Mouse (Mus musculus) adrenal gland, postnatal 25 days (tissue): ENCODE measurements around the gene Ube2o. TPM values are rescaled to one million over a fixed set of nuclear protein-coding genes. Genes with fewer than 3 reads are reported as not detected.

Source experiments
- DNase-seq: peaks from one replicate; pipeline ENCODE4 v3.0.0; 2021; ENCODE audit warnings: mixed read lengths
- total RNA-seq: library from RNA; stranded (reverse); gene quantifications from 2 replicates; pipeline ENCODE4 v1.2.3, GENCODE M21; 2021

The Ube2o gene
- total RNA-seq, 1 experiment from 2014 or later, result 32.7 TPM

DNA sequence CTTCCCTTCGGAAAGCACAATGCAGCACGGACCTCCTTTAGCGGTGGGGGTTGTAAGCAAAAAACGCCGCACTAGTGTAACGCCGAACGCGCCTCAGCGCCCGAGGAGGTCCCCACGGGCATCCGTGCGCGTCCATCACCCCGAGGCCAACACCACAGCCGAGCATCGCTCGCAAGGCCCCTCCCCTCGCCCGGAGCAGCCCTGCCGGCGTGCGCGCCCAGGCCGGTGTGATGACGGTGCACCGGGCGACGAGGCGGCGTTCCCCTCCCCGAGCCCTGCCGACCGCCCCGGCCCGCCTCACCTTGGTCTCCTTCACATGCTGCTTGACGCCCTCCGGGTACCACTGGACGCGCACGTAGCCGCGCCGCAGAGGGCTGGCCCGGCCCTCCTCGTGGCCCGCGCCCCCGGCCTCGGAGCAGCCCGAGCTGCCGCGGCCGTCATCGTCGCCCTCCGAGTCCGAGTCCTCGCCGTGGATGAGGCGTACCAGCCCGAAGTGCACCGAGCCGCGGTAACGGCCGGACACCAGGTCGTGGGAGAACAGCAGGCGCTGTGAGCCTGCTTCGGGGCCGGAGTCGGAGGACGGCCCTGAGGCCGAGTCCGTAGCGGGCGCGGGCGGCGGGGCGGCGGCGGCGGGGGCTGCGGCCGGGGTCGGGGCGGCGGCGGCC is 404 bp downstream of the Ube2o start:
- DNase-seq, result peak; percentile 57

DNA sequence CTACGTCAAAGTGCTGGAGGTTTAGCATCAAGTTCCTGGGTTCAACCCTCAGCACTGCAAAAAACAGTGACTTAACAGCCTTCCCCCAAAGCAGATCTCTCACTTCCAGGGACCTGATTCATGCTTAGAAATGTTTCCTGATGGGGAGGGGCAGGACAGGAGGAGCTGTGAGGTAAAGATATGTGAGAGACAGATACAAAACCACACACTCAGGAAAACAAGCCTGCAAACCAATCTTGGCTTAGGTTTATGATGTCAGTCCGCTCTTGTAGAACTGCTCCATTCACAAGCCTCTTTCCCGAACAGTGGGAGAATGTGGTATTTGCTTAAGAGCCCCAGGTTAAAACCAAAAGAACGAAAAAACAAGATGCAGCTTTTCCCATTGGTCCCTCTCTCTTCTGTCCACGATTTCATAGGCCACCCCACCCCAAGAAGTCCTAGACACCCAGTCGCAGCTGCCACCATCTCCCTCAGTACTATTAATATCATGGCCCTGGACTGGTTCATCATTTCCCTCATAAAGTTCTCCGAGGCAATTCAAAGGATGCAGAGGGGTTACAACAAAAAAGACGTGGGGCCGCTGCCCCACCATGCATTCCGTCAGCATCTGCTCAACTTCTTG is 1.1 kb downstream of the Ube2o start:
- DNase-seq, result no peak

DNA sequence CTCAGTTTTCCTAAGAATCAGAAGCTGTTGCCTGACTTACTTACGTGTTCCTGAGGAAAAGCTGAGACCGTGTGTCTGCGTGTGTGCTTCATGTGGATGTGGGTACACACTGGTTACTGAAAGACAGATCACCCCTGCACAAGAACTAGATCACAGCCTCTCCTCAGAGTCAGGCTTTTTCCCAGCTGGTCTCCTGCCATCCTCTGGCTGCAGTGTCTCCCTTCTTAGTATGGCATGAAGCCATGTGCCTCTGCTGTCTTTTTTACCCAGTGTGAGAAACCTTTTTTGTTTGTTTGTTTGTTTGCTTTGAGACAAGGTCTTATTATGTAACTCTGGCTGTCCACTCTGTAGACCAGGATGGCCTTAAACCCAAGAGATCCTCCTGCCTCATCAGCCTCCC is 2.0 kb downstream of the Ube2o start:
- DNase-seq, result no peak

DNA sequence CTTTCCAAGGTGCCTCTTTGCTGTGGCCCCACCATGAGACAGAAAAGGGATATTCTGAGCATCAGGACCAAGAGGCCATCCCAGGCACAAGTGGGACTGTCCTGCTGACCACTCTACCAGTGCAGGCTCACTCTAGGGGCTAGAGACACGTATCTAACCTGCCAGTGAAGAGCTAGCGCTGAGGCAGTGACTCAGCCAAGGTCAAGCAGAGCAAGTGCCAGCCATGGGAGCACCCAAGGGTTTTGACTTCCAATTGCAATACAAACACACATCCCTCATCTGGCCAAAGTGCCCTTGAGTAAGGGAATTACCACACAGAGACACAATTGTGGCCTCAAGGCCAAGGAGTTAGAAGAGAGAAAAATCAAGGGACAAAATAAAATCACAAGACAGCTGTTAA is 5.9 kb downstream of the Ube2o start:
- DNase-seq, result peak; percentile 47

DNA sequence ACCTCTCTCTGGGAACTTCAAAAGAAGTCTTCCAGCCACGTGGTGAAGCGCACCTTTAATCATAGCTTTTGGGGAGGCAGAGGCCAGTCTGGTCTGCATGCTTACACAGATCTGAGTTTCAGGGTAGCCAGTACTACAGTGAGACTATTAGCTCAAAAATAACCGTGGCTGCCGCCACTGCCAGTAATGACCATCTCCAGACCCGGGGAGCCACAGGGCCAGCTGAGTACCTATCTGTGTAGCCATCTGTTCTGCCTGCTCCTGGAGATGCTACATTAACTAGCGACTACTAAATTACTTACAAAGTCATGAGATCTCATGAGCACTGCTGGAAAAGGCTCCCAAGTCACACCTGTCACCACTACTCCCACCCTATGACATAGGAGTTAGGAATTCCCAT is 6.3 kb downstream of the Ube2o start:
- DNase-seq, result no peak

DNA sequence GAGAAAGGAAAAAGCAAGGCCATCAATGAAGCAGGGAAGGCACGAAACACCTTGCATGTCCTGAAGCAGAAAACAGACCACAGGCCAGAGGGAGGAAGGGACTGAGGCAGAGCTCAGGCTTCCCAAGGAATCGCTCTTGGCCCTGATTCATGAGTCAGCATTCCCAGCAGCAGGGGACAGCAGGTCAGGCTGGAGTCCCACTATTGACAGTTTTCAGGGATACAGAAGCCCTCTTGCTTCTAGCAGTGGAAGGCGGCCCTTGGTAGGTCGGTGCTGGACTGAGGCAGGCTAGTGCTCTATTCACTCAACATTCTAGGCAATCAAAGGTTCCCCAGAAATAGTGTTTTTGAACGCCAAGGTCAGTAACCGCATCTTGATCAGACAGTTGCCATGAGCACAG is 6.8 kb downstream of the Ube2o start:
- no peak for DNase-seq

DNA sequence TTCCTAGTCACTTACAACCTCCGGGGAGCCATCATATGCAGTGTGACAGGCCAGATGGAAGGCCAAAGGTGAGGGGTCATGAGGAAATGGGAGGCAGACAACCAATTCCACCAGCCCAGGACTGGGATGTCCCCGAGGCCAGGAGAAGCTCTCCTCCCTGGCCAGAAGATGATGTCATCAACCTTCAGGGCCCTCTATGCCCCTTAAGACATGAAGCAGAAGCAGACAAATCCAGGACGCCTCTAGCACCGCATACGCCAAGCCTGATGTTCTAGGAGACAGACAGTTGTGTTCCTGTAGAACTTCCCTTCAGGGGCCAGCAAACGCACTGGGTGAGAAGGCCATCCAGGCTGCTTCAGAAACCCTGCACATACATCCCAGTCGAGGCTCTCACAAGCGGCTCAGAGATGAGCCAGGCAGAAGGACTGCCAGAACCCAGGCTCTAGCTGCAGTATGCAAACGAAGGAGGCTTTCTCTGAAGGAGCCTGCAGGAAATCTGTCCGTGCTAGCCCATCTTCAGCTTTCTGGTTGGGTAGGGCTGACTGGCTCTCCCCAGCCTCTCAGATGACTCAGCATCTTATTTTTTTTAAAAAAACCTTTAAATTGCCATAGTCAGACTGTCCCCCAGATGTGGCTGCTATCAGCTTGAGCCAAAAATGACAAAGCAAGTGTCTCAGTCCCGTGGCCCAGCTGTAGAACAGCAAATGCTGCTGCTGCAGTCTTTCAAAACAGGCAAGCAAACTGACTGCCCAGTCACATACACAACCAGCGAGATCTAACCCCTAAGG is 8.3 kb downstream of the Ube2o start:
- no peak for DNase-seq

- peak; percentile 76 for DNase-seq
These were observed 9.2 kb downstream of the Ube2o start for GRCm38 (mm10) chr11:116571767-116572679.

GRCm38 (mm10) chr11:116570821-116571220 is 10.4 kb downstream of the Ube2o start:
- no peak for DNase-seq

DNA sequence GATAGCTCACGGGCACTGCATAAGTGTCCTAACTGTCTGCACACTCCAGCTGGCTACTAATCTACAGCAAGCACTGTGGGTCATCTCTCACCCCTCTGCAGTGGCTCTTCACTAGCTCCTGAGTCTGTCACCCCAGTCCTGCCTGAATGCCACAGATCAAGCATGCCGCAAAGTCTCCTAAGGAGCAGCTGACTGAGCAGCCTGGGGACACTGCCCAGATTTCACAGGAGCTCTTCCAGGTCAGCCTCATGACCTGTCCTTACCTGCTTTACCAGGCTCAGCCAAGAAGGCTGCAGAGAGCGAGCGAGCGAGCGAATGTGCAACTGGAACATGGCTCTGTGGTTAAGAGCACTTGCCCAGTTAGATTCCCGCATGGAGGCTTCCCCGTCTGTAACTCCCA is 13.7 kb downstream of the Ube2o start:
- no peak for DNase-seq

DNA sequence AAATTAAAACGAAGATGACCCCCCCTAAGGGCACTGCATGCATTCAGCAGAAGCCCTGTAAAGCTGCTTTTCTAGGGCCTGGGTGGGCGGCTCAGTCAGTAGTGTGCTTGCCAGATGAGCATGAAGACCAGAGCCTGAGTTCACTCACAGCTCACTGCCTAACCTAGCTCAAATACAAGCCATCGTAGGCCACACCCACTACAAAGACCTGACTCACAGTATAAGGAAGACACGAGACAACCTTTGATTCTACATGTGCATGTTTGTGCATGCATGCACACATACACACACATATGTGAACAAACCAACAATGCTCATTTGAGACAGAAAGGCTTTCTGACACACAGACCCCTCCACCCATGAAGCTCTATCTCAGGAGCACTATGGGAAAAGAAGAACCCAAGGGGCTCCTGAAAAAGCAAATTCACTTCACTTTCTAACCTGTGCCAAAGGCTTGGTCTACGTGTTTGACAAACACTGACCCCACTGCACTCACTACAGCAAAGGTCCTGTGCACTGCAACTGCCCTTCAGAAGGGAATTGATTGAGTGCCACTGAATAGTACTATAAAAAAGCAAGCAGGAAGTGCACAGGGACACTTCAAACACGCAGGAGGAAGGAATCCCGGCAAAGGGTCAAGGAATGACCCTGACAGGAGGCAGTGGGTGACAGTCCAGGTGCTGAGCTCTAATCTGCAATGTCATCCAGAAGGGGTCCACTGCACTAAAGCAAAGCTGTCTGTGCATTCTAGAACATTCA is 15.8 kb downstream of the Ube2o start:
- DNase-seq, result no peak

DNA sequence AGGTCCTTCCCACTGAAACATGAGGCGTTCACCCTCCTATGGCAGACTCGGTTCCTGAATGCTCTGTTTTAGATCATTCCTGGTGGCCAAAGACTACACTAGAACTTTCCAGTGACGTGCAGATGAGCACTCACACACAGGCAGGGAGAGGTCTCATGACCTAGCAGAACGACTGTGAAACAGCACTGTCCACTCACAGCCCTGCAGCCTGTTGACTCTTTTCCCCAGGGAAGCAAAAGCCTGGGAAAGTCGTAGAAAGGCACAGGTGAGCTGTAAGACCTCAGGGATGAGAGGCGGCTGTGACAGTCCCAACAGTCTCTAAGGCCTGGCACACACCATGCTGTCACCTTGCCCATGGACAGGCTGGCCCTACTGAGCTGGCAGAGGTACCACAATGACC is 24.9 kb downstream of the Ube2o start:
- no peak for DNase-seq

DNA sequence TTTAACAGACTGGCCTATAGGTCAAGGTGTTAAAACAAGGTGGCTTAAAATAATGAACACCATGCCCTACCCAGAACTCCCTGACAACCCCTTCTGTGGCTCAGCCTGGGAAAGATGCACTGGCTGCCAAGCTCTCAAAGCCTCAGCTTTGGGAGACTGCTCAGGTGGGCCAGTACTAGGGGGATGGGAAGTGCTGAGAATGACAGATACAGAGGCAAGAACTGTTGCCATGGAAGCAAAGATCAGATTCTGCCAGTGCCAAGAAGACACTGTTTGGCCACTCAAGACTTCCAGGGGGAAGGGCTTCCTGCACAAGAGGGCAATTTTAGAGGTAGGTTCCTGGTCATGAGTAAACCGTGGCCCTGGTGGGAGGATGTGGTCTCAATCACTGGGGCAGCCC is 25.7 kb downstream of the Ube2o start:
- no peak for DNase-seq

- DNase-seq, result no peak
These were observed 26.9 kb downstream of the Ube2o start for GRCm38 (mm10) chr11:116554171-116554878.

DNA sequence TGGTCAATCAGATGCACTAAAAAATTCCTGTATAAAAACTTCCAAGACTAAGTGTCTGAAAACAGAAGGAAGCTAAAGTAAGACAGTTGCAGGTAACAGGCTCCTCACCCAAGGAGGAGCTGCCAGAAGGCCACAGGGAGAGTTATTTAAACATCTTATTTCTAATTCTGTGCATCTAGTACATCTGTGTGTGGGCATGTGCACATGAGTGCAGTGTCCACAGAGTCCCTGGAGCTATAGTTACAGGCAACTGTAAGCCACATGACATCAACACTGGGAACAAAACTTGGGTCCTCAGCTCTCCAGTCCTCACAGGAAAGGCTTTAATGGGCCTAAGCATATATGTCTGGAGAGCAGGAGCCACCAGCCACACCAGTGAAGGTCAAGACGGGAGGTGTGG is 29.1 kb downstream of the Ube2o start:
- no peak for DNase-seq

DNA sequence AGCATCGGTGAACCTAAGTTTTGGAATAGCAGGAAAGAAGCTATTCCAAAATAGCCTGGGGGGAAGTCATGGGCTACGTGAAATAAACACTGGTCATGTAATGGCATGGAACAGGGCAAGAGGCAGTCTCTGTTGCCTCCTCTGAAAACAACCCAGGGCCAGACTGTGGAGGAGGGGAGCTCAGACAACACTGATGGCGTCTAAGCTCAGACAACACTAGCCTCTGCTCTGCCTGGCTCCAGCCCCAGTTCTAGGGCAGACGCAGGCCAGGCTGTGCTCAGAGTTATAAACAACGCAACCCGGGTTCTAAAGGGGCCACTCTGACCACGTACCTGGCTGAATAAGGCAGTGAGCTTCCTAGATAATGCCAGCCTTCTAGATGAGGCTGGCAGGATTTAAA is 30.5 kb downstream of the Ube2o start:
- no peak for DNase-seq

- DNase-seq, result no peak
These were observed 31.8 kb downstream of the Ube2o start for GRCm38 (mm10) chr11:116549273-116550038.

- no peak for DNase-seq
These were observed 32.5 kb downstream of the Ube2o start for GRCm38 (mm10) chr11:116548780-116549179.

DNA sequence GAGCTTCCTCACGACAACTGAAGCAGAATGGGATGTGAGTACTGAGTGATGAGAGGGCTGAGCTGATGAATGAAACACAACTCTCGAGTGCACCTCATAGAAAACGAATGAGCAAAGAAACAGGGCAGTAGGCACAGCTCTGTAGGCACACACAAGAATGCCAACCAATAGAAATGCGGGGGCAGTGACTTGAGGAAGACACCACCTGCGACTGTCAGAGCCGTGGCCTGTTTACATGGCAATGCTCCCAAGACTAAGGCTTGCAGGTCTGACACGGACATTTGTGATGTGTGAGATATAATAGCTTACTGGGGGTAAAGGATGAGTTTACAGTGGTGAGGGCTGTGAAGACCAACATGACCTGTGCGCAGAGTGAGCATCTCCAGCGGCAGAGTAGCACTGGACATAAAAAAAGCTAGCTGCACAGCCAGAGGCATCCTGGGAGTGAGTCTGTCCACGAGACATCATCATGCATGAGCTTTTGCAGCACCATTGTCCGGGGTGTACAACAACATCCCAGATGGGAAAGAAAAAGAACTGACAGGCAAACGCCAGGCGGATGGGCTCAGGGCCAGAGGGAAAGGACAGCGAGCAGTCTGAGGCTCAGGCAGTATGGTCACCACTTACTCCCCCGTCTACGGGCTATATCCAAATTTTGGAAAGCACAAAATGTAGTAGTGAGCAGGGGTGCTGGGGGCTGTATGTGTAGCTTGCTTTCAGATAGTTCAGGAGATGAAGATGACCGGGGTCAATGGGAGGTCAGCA is 33.8 kb downstream of the Ube2o start:
- no peak for DNase-seq
